Mouse (Mus musculus) erythroblast, embryonic 14.5 days (primary cell): ENCODE data around the gene Smarcd3.

Experiments
- GATA1 ChIP-seq: IDR thresholded peaks from 2 replicates; pipeline ENCODE4 v1.6.1; 2012; ENCODE audit warnings: low read length, inconsistent platforms, mixed read lengths
- TAL1 ChIP-seq: IDR thresholded peaks from 3 replicates; pipeline ENCODE4 v1.6.1; 2012; ENCODE audit warnings: low read length, inconsistent platforms, mixed read lengths

DNA sequence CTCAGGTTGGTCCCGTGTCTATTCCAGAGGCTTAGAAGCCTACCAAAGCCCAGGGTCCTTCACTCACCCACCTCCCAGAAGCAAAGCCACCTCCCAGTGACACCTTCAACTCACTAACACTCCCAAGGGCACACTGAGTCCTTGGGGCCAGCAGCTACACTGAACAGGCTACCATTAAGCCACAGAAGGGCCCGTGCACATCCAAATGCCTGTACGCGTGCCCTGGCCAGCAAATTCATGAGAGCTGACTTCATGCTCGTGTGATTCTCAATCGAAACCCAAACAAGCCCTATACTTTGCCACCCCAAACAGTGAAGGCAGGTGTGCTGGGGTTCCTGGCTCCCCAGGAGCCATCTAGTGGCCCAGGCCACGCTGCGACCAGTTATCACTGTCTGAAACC lies 3.6 kb downstream of the Smarcd3 start:
- TF ChIP-seq GATA1 (no peak), TAL1 (no peak)
